Mouse (Mus musculus): ENCODE measurements at regions not wholly inside any gene's neighbourhood (a gene's known extent, or its start where the extent isn't known, plus 50 kb on each side); places are given as distances from the start of the nearest gene placed in this dataset.

GRCm38 (mm10) chr8:92008616-92009610 is 207.0 kb upstream of the Irx3 start:
- in situ Hi-C loops (cut with MboI, MseI): no loop called here

GRCm38 (mm10) chr8:92005091-92005490 is 203.2 kb upstream of the Irx3 start:
- in situ Hi-C loops (cut with MboI, MseI): no loop called here

- in situ Hi-C loops (cut with MboI, MseI): no loop called here
Observed at GRCm38 (mm10) chr8:92004532-92004931, 202.7 kb upstream of the Irx3 start.

GRCm38 (mm10) chr8:92000368-92000767 is 198.5 kb upstream of the Irx3 start:
- in situ Hi-C loops (cut with MboI, MseI): no loop called here

GRCm38 (mm10) chr8:91999661-92000060 is 197.8 kb upstream of the Irx3 start:
- in situ Hi-C loops (cut with MboI, MseI): no loop called here

- in situ Hi-C loops (cut with MboI, MseI): no loop called here
Observed at GRCm38 (mm10) chr8:91999189-91999588, 197.3 kb upstream of the Irx3 start.

- in situ Hi-C loops (cut with MboI, MseI): no loop called here
Observed at GRCm38 (mm10) chr8:91997892-91998189, 196.0 kb upstream of the Irx3 start.

GRCm38 (mm10) chr8:91997023-91997891 is 195.4 kb upstream of the Irx3 start:
- in situ Hi-C loops (cut with MboI, MseI): no loop called here

GRCm38 (mm10) chr8:91996305-91997022 is 194.6 kb upstream of the Irx3 start:
- in situ Hi-C loops (cut with MboI, MseI): no loop called here

- in situ Hi-C loops (cut with MboI, MseI): no loop called here
Observed at GRCm38 (mm10) chr8:91995407-91996144, 193.7 kb upstream of the Irx3 start.

GRCm38 (mm10) chr8:91991542-91992452 is 189.9 kb upstream of the Irx3 start:
- in situ Hi-C loops (cut with MboI, MseI): no loop called here

GRCm38 (mm10) chr8:91990952-91991351 is 189.1 kb upstream of the Irx3 start:
- in situ Hi-C loops (cut with MboI, MseI): no loop called here

GRCm38 (mm10) chr8:91990048-91990447 is 188.2 kb upstream of the Irx3 start:
- in situ Hi-C loops (cut with MboI, MseI): no loop called here

GRCm38 (mm10) chr8:91988866-91989633 is 187.2 kb upstream of the Irx3 start:
- in situ Hi-C loops (cut with MboI, MseI): no loop called here

- in situ Hi-C loops (cut with MboI, MseI): no loop called here
Observed at GRCm38 (mm10) chr8:91987854-91988253, 186.0 kb upstream of the Irx3 start.

- in situ Hi-C loops (cut with MboI, MseI): no loop called here
Observed at GRCm38 (mm10) chr8:91983171-91983570, 181.3 kb upstream of the Irx3 start.

- in situ Hi-C loops (cut with MboI, MseI): no loop called here
Observed at GRCm38 (mm10) chr8:91976900-91977585, 175.2 kb upstream of the Irx3 start.

- in situ Hi-C loops (cut with MboI, MseI): no loop called here
Observed at GRCm38 (mm10) chr8:91975460-91975859, 173.6 kb upstream of the Irx3 start.

- in situ Hi-C loops (cut with MboI, MseI): no loop called here
Observed at GRCm38 (mm10) chr8:91974636-91975035, 172.8 kb upstream of the Irx3 start.
